Mouse (Mus musculus): ENCODE measurements around the gene AL607142.1. TPM values are rescaled to one million over a fixed set of nuclear protein-coding genes. Genes with fewer than 3 reads are reported as not detected.

AL607142.1 gene
- polyA plus RNA-seq, 1 experiment from 2014 or later, result not detected

DNA sequence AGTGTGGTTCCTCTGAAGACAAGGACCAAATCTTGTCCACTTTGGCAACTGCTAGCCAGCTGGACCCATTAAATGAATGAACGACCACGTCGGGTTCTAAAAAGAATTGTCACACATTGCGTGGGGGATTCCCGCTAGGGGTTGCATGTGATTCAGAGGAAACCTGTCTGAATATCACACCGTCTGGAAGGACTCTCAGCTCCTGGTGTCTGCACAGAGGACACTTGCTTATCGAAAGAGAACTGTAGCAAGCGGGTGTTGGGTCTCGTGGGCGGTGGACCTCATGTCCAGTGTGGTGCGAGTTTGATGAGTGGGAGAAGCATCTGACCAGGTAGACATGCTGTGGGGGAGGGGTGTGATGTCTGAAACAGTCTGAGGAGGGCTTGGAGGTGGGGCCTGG, 2.0 kb upstream of the AL607142.1 start:
- no peak overlapping the region for H3K9ac ChIP-seq (ENCODE audit: low read length)
- no peaks in the 10 kb centered on the region for H3K4me1 ChIP-seq (ENCODE audit: control insufficient read depth, insufficient read depth, low read length)
- H3K27me3 ChIP-seq (ENCODE audit: control insufficient read depth, insufficient read depth, low read length), result no peaks in the 10 kb centered on the region
- no peak overlapping the region for H3K4me3 ChIP-seq (ENCODE audit: low read depth, low read length)
- WGBS, result 93% methylated on average over 11 of the region's 11 CpGs
- no peak for DNase-seq (ENCODE audit: low spot score, missing footprints)
- H3K27ac ChIP-seq (ENCODE audit: low read depth, low read length), result no peak overlapping the region
- H3K9me3 ChIP-seq (ENCODE audit: control insufficient read depth, low read length), result no peaks in the 10 kb centered on the region
- H3K36me3 ChIP-seq (ENCODE audit: control insufficient read depth, insufficient read depth, low read length), result no peaks in the 10 kb centered on the region
- ATAC-seq (ENCODE audit: low FRiP score), result no peak
- no peak overlapping the region for H3K4me2 ChIP-seq

DNA sequence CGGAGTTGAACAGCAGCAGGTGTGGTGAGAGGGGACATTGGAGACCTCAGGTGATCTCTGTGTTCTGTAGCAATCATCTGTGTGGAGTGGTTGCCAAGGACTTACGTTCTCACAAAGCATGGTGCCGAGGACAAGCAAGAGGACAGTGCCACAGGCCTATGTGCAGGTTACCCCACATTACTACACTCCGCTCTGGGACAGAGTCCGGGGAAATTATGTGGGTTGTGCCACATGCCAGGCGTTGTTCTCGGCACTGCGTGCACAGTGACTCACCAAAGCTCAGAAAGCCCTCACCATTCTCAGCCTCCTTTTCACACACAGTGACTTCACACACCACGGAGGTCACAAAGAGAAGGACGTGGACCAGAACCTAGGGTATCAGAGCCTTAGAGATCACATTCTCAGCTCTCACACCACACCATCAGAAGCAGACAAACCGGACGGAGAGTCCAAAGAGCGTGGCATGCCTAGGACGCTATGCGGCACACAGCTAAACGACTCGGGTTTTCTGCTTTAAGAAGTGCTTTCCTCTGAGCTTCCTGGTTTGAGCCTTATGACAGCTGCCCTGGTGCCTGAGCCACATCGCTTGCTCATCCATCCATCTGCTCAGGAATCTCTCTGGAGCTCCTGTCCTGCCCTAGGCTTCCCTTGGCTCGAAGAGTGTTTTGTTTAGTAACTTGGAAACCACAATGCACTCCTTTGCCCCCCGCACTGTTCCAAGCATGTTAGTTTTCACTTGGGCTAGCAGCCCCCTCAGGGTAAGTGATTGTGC, 1.3 kb upstream of the AL607142.1 start:
- DNase-seq (ENCODE audit: low spot score, missing footprints), result peak; percentile 35
- Histone ChIP-seq H3K4me1 (ENCODE audit: control insufficient read depth, insufficient read depth, low read length) (no peaks in the 10 kb centered on the region), H3K9me3 (ENCODE audit: control insufficient read depth, low read length) (no peaks in the 10 kb centered on the region), H3K27ac (ENCODE audit: low read depth, low read length) (no peak overlapping the region), H3K4me2 (no peak overlapping the region), H3K36me3 (ENCODE audit: control insufficient read depth, insufficient read depth, low read length) (no peaks in the 10 kb centered on the region), H3K4me3 (ENCODE audit: low read depth, low read length) (no peak overlapping the region), H3K9ac (ENCODE audit: low read length) (no peak overlapping the region), H3K27me3 (ENCODE audit: control insufficient read depth, insufficient read depth, low read length) (no peaks in the 10 kb centered on the region)
- WGBS, result 89% methylated on average over 20 of the region's 20 CpGs
- ATAC-seq (ENCODE audit: low FRiP score), result no peak

DNA sequence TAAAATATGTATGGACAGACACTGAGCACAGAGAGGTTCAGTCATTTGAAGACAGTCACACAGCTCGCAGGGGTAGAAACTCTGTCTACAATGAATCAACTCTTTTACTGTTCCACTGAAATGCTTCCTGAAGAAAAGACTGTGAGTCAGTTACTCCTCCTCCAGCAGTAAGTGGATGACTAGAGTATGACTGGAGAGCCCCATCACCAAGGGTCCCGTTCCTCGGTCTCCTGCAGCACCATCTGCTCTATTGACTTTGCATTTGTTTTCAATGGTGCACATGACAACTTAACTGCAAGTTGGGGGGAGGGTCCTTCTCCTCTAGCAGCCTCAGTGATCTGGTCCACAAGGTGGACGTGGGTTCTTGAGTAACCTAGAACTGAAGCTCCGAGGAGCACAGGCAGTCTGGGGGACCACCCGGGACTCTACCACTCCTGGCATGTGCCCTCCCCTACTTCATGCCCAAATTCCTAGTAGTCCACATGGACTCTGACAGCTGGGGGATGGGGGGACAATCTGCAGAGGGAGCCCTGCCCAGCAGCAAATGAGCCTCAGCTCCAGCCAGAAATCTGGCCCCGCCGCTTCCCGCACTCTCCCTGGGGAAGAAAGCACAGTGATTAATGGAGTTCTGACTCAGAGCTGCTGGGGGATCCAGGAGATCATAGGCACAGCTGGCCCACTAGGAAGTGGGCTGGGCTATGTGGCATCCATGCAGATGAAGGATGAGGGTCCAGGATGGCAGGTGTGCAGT, 2.2 kb downstream of the AL607142.1 start:
- no peaks in the 10 kb centered on the region for H3K36me3 ChIP-seq (ENCODE audit: control insufficient read depth, insufficient read depth, low read length)
- ATAC-seq (ENCODE audit: low FRiP score) (no peak), DNase-seq (ENCODE audit: low spot score, missing footprints) (no peak)
- no peaks in the 10 kb centered on the region for H3K9me3 ChIP-seq (ENCODE audit: control insufficient read depth, low read length)
- no peak overlapping the region for H3K9ac ChIP-seq (ENCODE audit: low read length)
- no peak overlapping the region for H3K4me2 ChIP-seq
- no peak overlapping the region for H3K27ac ChIP-seq (ENCODE audit: low read depth, low read length)
- WGBS, result 87% methylated on average over 9 of the region's 9 CpGs
- H3K4me3 ChIP-seq (ENCODE audit: low read depth, low read length), result no peak overlapping the region
- no peaks in the 10 kb centered on the region for H3K27me3 ChIP-seq (ENCODE audit: control insufficient read depth, insufficient read depth, low read length)
- no peaks in the 10 kb centered on the region for H3K4me1 ChIP-seq (ENCODE audit: control insufficient read depth, insufficient read depth, low read length)

GRCm38 (mm10) chr4:120067592-120068235, 2.9 kb downstream of the AL607142.1 start:
- Histone ChIP-seq H3K4me2 (no peak overlapping the region), H3K4me3 (ENCODE audit: low read depth, low read length) (no peak overlapping the region), H3K9me3 (ENCODE audit: control insufficient read depth, low read length) (no peaks in the 10 kb centered on the region), H3K36me3 (ENCODE audit: control insufficient read depth, insufficient read depth, low read length) (no peaks in the 10 kb centered on the region), H3K27ac (ENCODE audit: low read depth, low read length) (no peak overlapping the region), H3K27me3 (ENCODE audit: control insufficient read depth, insufficient read depth, low read length) (no peaks in the 10 kb centered on the region), H3K4me1 (ENCODE audit: control insufficient read depth, insufficient read depth, low read length) (no peaks in the 10 kb centered on the region), H3K9ac (ENCODE audit: low read length) (no peak overlapping the region)
- ATAC-seq (ENCODE audit: low FRiP score), result no peak
- DNase-seq (ENCODE audit: low spot score, missing footprints), result peak; percentile 69
- 85% methylated on average over 8 of the region's 8 CpGs for WGBS

- Histone ChIP-seq H3K9me3 (ENCODE audit: control insufficient read depth, low read length) (no peaks in the 10 kb centered on the region), H3K9ac (ENCODE audit: low read length) (no peak overlapping the region), H3K4me1 (ENCODE audit: control insufficient read depth, insufficient read depth, low read length) (no peaks in the 10 kb centered on the region), H3K4me2 (no peak overlapping the region), H3K27ac (ENCODE audit: low read depth, low read length) (no peak overlapping the region), H3K27me3 (ENCODE audit: control insufficient read depth, insufficient read depth, low read length) (no peaks in the 10 kb centered on the region), H3K4me3 (ENCODE audit: low read depth, low read length) (no peak overlapping the region), H3K36me3 (ENCODE audit: control insufficient read depth, insufficient read depth, low read length) (no peaks in the 10 kb centered on the region)
- DNase-seq (ENCODE audit: low spot score, missing footprints) (peak; percentile 39), ATAC-seq (ENCODE audit: low FRiP score) (no peak)
- WGBS, result 76% methylated on average over 3 of the region's 3 CpGs
Observed at GRCm38 (mm10) chr4:120068883-120069581, 4.2 kb downstream of the AL607142.1 start.

DNA sequence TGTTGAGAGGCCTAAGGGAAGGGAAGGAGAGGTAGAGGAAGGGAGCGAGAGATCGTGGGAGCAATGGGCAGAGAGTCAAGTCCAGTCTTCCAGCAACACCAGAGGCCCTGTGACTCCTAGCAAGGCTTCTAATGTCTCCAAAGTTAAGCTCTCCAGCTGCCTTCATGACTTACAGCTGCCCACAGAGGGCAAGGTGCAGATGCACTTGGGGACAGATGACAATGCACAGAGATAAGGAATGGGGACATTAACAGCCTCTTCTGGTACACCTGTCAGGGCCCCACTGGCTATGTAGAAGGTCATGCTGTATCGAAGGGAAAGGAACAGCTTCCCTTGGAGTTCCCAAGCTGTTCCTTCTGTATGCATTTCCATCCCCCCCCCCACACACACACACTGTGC, 4.8 kb downstream of the AL607142.1 start:
- ATAC-seq (ENCODE audit: low FRiP score) (no peak), DNase-seq (ENCODE audit: low spot score, missing footprints) (peak; percentile 21)
- Histone ChIP-seq H3K4me2 (no peak overlapping the region), H3K4me3 (ENCODE audit: low read depth, low read length) (no peak overlapping the region), H3K36me3 (ENCODE audit: control insufficient read depth, insufficient read depth, low read length) (no peaks in the 10 kb centered on the region), H3K27ac (ENCODE audit: low read depth, low read length) (no peak overlapping the region), H3K9ac (ENCODE audit: low read length) (no peak overlapping the region), H3K4me1 (ENCODE audit: control insufficient read depth, insufficient read depth, low read length) (no peaks in the 10 kb centered on the region), H3K9me3 (ENCODE audit: control insufficient read depth, low read length) (no peaks in the 10 kb centered on the region), H3K27me3 (ENCODE audit: control insufficient read depth, insufficient read depth, low read length) (no peaks in the 10 kb centered on the region)
- WGBS, result 93% methylated on average over 3 of the region's 3 CpGs

GRCm38 (mm10) chr4:120071411-120071810, 6.6 kb downstream of the AL607142.1 start:
- 78% methylated on average over 3 of the region's 3 CpGs for WGBS
- H3K9me3 ChIP-seq (ENCODE audit: control insufficient read depth, low read length), result no peaks in the 10 kb centered on the region
- H3K9ac ChIP-seq (ENCODE audit: low read length), result no peak overlapping the region
- ATAC-seq (ENCODE audit: low FRiP score), result no peak
- no peaks in the 10 kb centered on the region for H3K27me3 ChIP-seq (ENCODE audit: control insufficient read depth, insufficient read depth, low read length)
- no peaks in the 10 kb centered on the region for H3K4me1 ChIP-seq (ENCODE audit: control insufficient read depth, insufficient read depth, low read length)
- no peak for DNase-seq (ENCODE audit: low spot score, missing footprints)
- H3K4me3 ChIP-seq (ENCODE audit: low read depth, low read length), result no peak overlapping the region
- H3K27ac ChIP-seq (ENCODE audit: low read depth, low read length), result no peak overlapping the region
- H3K4me2 ChIP-seq, result no peak overlapping the region
- H3K36me3 ChIP-seq (ENCODE audit: control insufficient read depth, insufficient read depth, low read length), result no peaks in the 10 kb centered on the region

DNA sequence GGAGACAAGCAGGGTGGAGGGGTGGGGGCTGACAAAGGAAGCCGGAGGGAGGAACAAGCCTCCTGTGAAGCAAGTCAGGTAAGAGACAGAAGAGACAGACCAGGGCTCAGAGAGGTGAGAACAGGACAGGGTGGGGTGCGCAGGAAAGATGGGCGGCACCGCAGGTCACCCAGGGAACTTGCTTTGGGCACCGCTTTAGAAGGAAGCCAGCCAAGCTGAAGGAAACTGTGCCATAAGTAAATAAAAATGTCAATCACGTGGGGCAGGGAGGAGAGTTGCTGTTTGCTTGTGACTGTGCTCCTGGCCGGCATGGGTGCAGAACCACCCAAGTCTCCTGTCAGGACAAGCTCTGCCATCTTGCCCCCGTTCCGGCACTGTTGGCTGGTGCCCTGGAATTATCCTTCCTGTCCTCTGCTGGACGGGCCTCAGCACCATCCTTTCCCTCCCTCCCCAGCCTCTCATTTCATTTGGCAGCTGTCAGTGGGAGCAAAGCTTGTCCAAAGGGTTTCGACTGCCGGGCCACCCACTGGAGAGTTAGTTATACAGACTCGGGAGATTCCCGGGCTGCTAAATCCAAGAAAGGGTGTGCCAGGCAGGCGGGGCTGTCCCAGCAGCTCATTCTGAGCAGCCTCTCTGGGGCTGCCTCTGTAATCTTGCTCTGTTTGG, 7.2 kb downstream of the AL607142.1 start:
- 66% methylated on average over 15 of the region's 15 CpGs for WGBS
- no peaks in the 10 kb centered on the region for H3K27me3 ChIP-seq (ENCODE audit: control insufficient read depth, insufficient read depth, low read length)

More for the DNA sequence above, 7.2 kb downstream of the AL607142.1 start:
- H3K4me1 ChIP-seq (ENCODE audit: control insufficient read depth, insufficient read depth, low read length), result no peaks in the 10 kb centered on the region
- no peak overlapping the region for H3K4me2 ChIP-seq
- no peak overlapping the region for H3K9ac ChIP-seq (ENCODE audit: low read length)
- no peaks in the 10 kb centered on the region for H3K9me3 ChIP-seq (ENCODE audit: control insufficient read depth, low read length)
- DNase-seq (ENCODE audit: low spot score, missing footprints) (peak; percentile 69), ATAC-seq (ENCODE audit: low FRiP score) (no peak)
- H3K36me3 ChIP-seq (ENCODE audit: control insufficient read depth, insufficient read depth, low read length), result no peaks in the 10 kb centered on the region
- no peak overlapping the region for H3K4me3 ChIP-seq (ENCODE audit: low read depth, low read length)
- H3K27ac ChIP-seq (ENCODE audit: low read depth, low read length), result no peak overlapping the region

Measured in midbrain, embryonic 11.5 days (tissue).